Mouse (Mus musculus) embryonic fibroblast, embryonic 13.5 days (primary cell): Measurements from ENCODE around the gene Vezt.

Experiments used
- CTCF ChIP-seq: IDR thresholded peaks from 2 replicates; pipeline ENCODE4 v1.5.1; 2011; ENCODE audit warnings: mild to moderate bottlenecking, control low read depth, low read length, moderate library complexity, borderline replicate concordance; ENCODE audit not compliant: insufficient read depth
- POLR2A ChIP-seq: IDR thresholded peaks from 2 replicates; pipeline ENCODE4 v1.6.1; 2011; ENCODE audit warnings: low read depth, mild to moderate bottlenecking, control low read depth, low read length, moderate library complexity

DNA sequence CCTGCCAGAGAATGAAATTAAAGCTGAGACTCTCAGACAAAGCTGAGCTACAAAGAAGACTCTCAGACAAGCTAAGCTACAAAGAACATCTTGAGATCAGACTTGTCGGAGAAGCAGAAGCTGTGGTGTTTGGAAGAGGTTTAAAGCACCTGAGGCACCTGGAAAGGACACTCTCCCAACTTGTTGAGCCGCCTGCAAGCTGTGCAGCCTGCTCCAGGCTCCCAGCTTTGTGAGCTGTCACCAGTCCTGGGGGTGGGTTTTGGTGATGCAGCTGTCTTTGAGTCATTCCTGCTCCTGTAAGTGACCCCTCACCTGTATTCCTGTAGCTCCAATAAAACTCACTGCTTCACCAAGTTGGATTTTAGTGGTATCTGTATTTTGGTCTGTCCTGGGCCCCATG lies 27.3 kb downstream of the Vezt start:
- TF ChIP-seq CTCF (no peak), POLR2A (no peak)
